Mouse (Mus musculus): ENCODE measurements around the gene Slc35e4.

DNA sequence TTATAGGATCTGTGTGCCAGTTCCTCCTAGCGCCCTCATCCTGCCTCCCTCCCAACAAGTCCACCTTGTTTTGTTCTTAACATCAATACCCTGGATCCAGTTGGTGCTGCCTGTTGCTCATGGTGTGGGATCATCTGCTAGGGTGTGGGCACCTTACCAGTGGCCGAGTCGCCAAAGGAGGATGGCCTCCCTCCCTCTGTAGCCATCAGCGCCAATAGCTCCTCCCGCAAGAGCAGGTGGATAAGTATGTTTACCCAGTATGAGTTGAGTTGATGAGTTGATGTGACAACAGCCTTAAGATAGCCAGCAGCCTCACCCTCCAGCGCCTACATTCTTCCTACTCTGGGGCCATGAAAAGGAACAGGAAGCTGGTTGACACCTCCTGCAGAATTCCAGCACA lies 14.2 kb downstream of the Slc35e4 start:
- TF ChIP-seq CTCF (IDR thresholded peaks at IDR 0.05; ENCODE audit: extremely low read depth, insufficient read depth, insufficient read length, insufficient replicate concordance) (no peak), POLR2A (IDR thresholded peaks at IDR 0.05; ENCODE audit: low read depth, low read length) (no peak)

Measured in spleen, adult 2 months (tissue).